Mouse (Mus musculus): Measurements from ENCODE around the gene Mettl9. TPM values are rescaled to one million over a fixed set of nuclear protein-coding genes. Genes with fewer than 3 reads are reported as not detected.

The Mettl9 gene
- polyA plus RNA-seq (2015; fragmentation: Nextera tagmentation; extraction: Ambion mirVana), result 69.7 and 73.9 TPM in 2 replicates

DNA sequence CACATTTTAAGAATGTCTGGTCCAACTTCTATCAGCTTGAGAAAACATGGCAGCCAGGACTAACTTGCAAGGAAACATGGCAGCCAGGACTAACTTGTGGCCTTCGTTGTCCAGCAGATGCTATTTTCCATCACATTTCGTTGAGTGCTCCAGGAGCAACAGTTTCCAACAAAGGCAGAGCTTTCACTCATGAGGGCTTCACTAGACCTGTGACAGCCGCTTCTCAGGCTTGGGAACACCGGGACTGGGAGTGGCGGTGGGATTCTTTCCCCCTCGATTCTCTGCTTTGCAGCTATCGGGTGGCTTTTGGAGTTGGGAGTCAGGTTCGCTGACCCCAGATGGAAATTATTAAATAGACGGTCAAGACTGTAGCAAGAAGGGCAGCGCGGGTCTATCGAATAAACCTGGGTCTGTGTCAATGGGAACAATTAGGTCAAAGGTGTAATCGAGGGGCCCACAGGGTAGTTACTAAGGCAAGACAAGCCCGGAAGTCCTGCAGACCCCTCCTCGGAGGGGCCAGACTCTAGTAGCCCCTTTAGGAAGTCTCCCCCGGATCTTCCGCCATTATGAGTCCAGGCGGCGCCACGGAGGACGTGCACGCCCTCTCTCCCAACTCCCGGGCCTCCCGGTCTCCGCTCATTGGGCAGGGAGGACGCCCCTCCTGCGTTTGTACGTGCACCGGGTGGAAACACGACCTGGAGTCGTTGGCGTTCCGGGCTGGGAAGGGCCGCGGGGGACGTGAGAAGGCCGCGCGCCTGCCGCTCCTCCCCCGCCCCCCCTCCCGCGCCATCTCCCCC is at the start of gene Mettl9:
Gene Mettl9 (plus strand): TSS at position 590 of the 797 bp plus-strand sequence.
- TF ChIP-seq CTCF (IDR thresholded peaks at IDR 0.05), result peak; percentile 38; the same call in 1 of the 2 replicates
- TF ChIP-seq EP300 (IDR thresholded peaks at IDR 0.05), result peak; percentile 63
- WGBS, result 2% methylated on average over 25 of the region's 43 CpGs
- peak within 1 kb of the TSS; percentile 85 for H3K4me2 ChIP-seq (replicated peaks; ENCODE audit: low read depth, low read length)
- peak within 1 kb of the TSS; percentile 96 for H3K9ac ChIP-seq (replicated peaks; ENCODE audit: low read depth)
- ATAC-seq (peak; percentile 98), DNase-seq (ENCODE audit: low spot score) (peak; percentile 98)
- peaks cover 4% of the 10 kb centered on the region; the same call in 1 of the 2 replicates for H3K4me1 ChIP-seq (ENCODE audit: insufficient read depth, low read depth, low read length)
- peak within 1 kb of the TSS; percentile 96 for H3K4me3 ChIP-seq (ENCODE audit: low read depth, low read length)
- no peaks in the 10 kb centered on the region for H3K27me3 ChIP-seq (replicated peaks; ENCODE audit: insufficient read depth, low read length)
- no peaks in the 10 kb centered on the region for H3K9me3 ChIP-seq (ENCODE audit: low read length)
- no peaks in the 10 kb centered on the region for H3K36me3 ChIP-seq (ENCODE audit: insufficient read depth, low read length)
- H3K27ac ChIP-seq (ENCODE audit: low read length), result peak within 1 kb of the TSS; percentile 91

DNA sequence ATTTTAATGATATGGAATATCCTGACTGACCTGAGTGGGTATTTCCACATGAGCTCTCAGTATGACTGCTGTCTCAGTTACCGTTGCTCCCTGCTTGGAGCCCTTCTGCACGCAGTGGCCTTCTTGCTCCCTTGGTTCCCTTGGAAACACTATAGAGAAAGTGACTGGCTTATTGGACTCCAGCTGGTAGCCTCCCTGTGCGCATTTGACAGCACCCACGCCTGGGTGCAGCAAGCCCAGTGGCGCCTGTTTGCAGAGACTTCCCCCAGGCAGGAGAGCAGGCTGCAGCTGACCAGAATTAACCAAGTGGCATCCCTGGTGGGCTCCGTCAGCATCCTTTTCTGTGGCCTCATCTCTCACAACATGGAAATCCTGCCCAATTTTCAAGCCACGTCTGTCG is 43.1 kb upstream of the Mettl9 start:
- DNase-seq (ENCODE audit: low spot score) (no peak), ATAC-seq (no peak)
- no peaks in the 10 kb centered on the region for H3K4me1 ChIP-seq (ENCODE audit: insufficient read depth, low read depth, low read length)
- H3K27ac ChIP-seq (ENCODE audit: low read length), result no peak overlapping the region
- no peaks in the 10 kb centered on the region for H3K36me3 ChIP-seq (ENCODE audit: insufficient read depth, low read length)
- H3K4me2 ChIP-seq (replicated peaks; ENCODE audit: low read depth, low read length), result no peak overlapping the region
- no peaks in the 10 kb centered on the region for H3K9me3 ChIP-seq (ENCODE audit: low read length)
- no peak overlapping the region for H3K9ac ChIP-seq (replicated peaks; ENCODE audit: low read depth)
- H3K27me3 ChIP-seq (replicated peaks; ENCODE audit: insufficient read depth, low read length), result no peaks in the 10 kb centered on the region
- H3K4me3 ChIP-seq (ENCODE audit: low read depth, low read length), result no peak overlapping the region
- whole genome bisulfite sequencing, result 72% methylated on average over 8 of the region's 8 CpGs
- TF ChIP-seq CTCF (IDR thresholded peaks at IDR 0.05) (no peak), EP300 (IDR thresholded peaks at IDR 0.05) (no peak)

DNA sequence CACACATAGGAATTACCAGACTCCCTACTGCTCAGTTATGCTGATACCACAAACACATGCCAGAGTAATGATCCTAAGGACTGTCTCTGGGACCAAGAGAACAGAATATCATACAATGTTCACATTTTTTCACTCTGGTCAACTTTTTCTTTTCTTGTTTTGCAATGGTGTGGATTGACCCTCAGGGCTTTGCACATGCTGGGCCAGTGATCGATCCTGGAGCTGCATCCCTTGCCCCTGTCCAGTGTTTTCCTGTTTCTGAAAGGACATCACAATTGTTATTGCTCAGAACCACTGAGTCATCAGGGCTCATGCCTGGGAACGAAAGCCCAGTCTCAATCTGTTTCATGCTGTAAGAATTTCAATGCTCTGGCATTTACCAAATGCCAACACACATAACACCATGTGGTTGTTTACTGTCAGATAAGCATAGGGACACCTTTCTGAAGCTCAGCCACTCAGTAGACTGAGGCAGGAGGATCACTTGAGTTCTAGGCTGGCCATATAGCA is 35.2 kb upstream of the Mettl9 start:
- Histone ChIP-seq H3K36me3 (ENCODE audit: insufficient read depth, low read length) (no peaks in the 10 kb centered on the region), H3K4me1 (ENCODE audit: insufficient read depth, low read depth, low read length) (no peaks in the 10 kb centered on the region), H3K9me3 (ENCODE audit: low read length) (no peaks in the 10 kb centered on the region), H3K27me3 (replicated peaks; ENCODE audit: insufficient read depth, low read length) (no peaks in the 10 kb centered on the region), H3K27ac (ENCODE audit: low read length) (no peak overlapping the region), H3K4me3 (ENCODE audit: low read depth, low read length) (no peak overlapping the region), H3K4me2 (replicated peaks; ENCODE audit: low read depth, low read length) (no peak overlapping the region), H3K9ac (replicated peaks; ENCODE audit: low read depth) (no peak overlapping the region)
- WGBS, result 66% methylated on average over 2 of the region's 2 CpGs
- no peak for ATAC-seq
- DNase-seq (ENCODE audit: low spot score), result no peak
- TF ChIP-seq CTCF (IDR thresholded peaks at IDR 0.05) (no peak), EP300 (IDR thresholded peaks at IDR 0.05) (no peak)

DNA sequence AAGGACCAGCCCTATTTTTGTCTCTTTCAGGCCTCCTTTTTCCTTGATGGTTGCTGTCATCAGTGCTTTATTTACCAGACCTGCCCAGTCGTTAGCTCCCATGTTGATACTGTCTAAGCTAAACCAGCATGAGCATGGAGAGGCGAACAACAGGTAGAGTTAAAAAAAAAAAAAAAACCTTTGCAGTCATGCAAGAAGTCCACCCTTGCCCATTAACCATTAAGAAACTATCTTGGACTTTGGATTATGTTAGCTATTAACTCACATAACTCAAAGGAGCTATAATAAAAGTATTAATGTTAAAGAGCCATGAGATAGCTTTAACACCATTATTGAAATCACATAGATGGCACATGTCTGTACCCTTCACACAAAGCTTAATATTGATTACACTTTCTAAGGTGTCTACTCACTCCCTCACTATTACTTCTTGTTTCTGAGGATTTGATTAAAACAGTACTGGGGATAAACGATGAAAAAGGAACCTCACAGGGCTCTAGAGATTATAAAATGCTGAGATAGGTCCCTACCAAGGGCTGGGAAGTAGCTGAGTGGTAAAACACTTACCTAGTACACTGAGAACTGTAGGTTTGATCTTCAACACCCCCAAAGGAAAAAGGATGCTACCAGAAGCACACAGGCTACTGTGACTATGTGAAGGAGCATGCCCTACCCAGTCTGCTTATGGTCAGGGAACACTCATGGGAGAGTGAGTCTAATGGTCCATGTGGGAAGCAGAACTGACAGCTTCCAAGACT is 34.0 kb upstream of the Mettl9 start:
- no peak overlapping the region for H3K27ac ChIP-seq (ENCODE audit: low read length)
- H3K4me3 ChIP-seq (ENCODE audit: low read depth, low read length), result no peak overlapping the region
- H3K4me1 ChIP-seq (ENCODE audit: insufficient read depth, low read depth, low read length), result no peaks in the 10 kb centered on the region
- no peaks in the 10 kb centered on the region for H3K9me3 ChIP-seq (ENCODE audit: low read length)
- no peak for TF ChIP-seq CTCF (IDR thresholded peaks at IDR 0.05)
- TF ChIP-seq EP300 (IDR thresholded peaks at IDR 0.05), result no peak
- 64% methylated on average over 3 of the region's 3 CpGs for WGBS
- no peaks in the 10 kb centered on the region for H3K27me3 ChIP-seq (replicated peaks; ENCODE audit: insufficient read depth, low read length)
- DNase-seq (ENCODE audit: low spot score) (no peak), ATAC-seq (no peak)
- H3K9ac ChIP-seq (replicated peaks; ENCODE audit: low read depth), result no peak overlapping the region
- no peaks in the 10 kb centered on the region for H3K36me3 ChIP-seq (ENCODE audit: insufficient read depth, low read length)
- H3K4me2 ChIP-seq (replicated peaks; ENCODE audit: low read depth, low read length), result no peak overlapping the region

DNA sequence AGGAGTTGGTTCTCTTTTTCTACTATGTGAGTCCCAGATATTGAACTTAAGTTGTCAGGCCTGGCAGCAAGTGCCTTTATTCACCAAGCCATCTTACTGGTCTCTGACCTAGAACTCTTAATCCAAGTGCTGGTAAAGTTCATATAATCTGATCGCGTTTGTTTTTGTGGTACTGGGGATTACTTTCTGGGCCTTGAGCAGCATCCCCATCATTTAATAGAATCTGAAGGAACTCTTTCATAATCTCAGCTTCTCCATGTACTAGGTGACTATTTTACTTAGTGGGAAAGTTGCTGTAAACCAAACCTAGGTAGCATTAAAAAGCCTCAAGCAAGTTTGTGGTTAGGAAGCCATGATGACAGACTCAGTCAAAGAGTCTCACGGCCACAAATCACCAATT is 32.4 kb upstream of the Mettl9 start:
- no peak overlapping the region for H3K27ac ChIP-seq (ENCODE audit: low read length)
- no peak overlapping the region for H3K9ac ChIP-seq (replicated peaks; ENCODE audit: low read depth)
- ATAC-seq (no peak), DNase-seq (ENCODE audit: low spot score) (no peak)
- no peak for TF ChIP-seq CTCF (IDR thresholded peaks at IDR 0.05)
- no peak for TF ChIP-seq EP300 (IDR thresholded peaks at IDR 0.05)
- no peaks in the 10 kb centered on the region for H3K4me1 ChIP-seq (ENCODE audit: insufficient read depth, low read depth, low read length)
- 85% methylated on average over 3 of the region's 3 CpGs for WGBS
- H3K4me2 ChIP-seq (replicated peaks; ENCODE audit: low read depth, low read length), result no peak overlapping the region
- no peaks in the 10 kb centered on the region for H3K27me3 ChIP-seq (replicated peaks; ENCODE audit: insufficient read depth, low read length)
- H3K9me3 ChIP-seq (ENCODE audit: low read length), result no peaks in the 10 kb centered on the region
- no peak overlapping the region for H3K4me3 ChIP-seq (ENCODE audit: low read depth, low read length)
- no peaks in the 10 kb centered on the region for H3K36me3 ChIP-seq (ENCODE audit: insufficient read depth, low read length)

DNA sequence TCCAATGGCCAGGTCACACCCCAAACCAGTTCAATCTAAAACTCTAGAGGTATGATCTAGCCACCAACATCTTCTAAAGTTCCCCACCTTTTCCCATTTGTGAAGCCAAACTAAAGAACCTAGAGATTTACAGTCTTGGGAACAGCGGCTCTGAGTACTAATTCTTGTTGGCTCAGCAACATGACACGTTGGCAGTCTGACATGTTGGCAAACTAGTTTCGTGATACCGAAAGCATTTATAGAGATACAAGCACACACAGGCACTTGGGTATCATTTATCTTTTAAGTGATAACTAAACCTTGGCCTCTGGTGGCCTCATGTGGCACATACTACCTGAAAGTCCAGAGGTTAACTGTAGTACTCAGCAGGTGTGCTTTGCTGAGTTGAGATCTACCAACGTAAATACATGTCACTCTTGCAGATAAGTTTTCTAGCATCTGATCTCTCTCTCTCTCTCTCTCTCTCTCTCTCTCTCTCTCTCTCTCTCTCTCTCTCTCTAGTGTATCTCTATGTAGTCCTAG is 31.8 kb upstream of the Mettl9 start:
- no peak for ATAC-seq
- no peak for DNase-seq (ENCODE audit: low spot score)
- no peak for TF ChIP-seq CTCF (IDR thresholded peaks at IDR 0.05)

More for the DNA sequence above, 31.8 kb upstream of the Mettl9 start:
- no peaks in the 10 kb centered on the region for H3K27me3 ChIP-seq (replicated peaks; ENCODE audit: insufficient read depth, low read length)
- whole genome bisulfite sequencing, result 75% methylated on average over 5 of the region's 5 CpGs
- no peaks in the 10 kb centered on the region for H3K36me3 ChIP-seq (ENCODE audit: insufficient read depth, low read length)
- H3K9me3 ChIP-seq (ENCODE audit: low read length), result no peaks in the 10 kb centered on the region
- H3K4me1 ChIP-seq (ENCODE audit: insufficient read depth, low read depth, low read length), result no peaks in the 10 kb centered on the region
- no peak overlapping the region for H3K4me3 ChIP-seq (ENCODE audit: low read depth, low read length)
- no peak overlapping the region for H3K4me2 ChIP-seq (replicated peaks; ENCODE audit: low read depth, low read length)
- no peak overlapping the region for H3K9ac ChIP-seq (replicated peaks; ENCODE audit: low read depth)
- H3K27ac ChIP-seq (ENCODE audit: low read length), result no peak overlapping the region

Data from lung, postnatal 0 days (tissue).